Mouse (Mus musculus) G1E (cell line): ENCODE data around the gene Fgfr2. TPM values are rescaled to one million over a fixed set of nuclear protein-coding genes. Genes with fewer than 3 reads are reported as not detected.

Experiments
- ATAC-seq: 2 replicates; pipeline ENCODE4 v1.8.0; 2016; ENCODE audit warnings: mild to moderate bottlenecking; ENCODE audit not compliant: insufficient number of reproducible peaks, poor library complexity, low FRiP score, severe bottlenecking; ENCODE audit errors: extremely low read depth
- DNase-seq: peaks from one replicate; pipeline ENCODE4 v3.0.0; 2012; ENCODE audit warnings: low spot score
- H3K27me3 ChIP-seq: 2 replicates; pipeline ENCODE4 v1.6.1; 2012; ENCODE audit warnings: mild to moderate bottlenecking, low read length, inconsistent platforms; ENCODE audit not compliant: insufficient read depth
- H3K36me3 ChIP-seq: replicated peaks from 2 replicates; pipeline ENCODE3; 2012; ENCODE audit warnings: mild to moderate bottlenecking, inconsistent platforms
- H3K4me1 ChIP-seq: 2 replicates; pipeline ENCODE4 v1.6.1; 2012; ENCODE audit warnings: low read depth, low read length, inconsistent platforms, mixed read lengths; ENCODE audit not compliant: insufficient read depth
- H3K4me3 ChIP-seq: 2 replicates; pipeline ENCODE4 v1.5.1; 2012; ENCODE audit warnings: low read depth, mild to moderate bottlenecking, inconsistent platforms, low read length, moderate library complexity, mixed read lengths
- H3K9me3 ChIP-seq: replicated peaks from 2 replicates; pipeline ENCODE4 v1.6.1; 2012; ENCODE audit warnings: inconsistent platforms
- CTCF ChIP-seq: IDR thresholded peaks from 2 replicates; pipeline ENCODE4 v1.5.1; 2012; ENCODE audit warnings: low read depth, low read length, inconsistent platforms, mixed read lengths
- GATA1 ChIP-seq: IDR thresholded peaks from 2 replicates; pipeline ENCODE4 v1.6.1; 2012; ENCODE audit warnings: borderline replicate concordance, low read length, inconsistent platforms, mixed read lengths
- GATA2 ChIP-seq: IDR thresholded peaks from 2 replicates; pipeline ENCODE4 v1.6.1; 2012; ENCODE audit warnings: low read depth, low read length, inconsistent platforms, borderline replicate concordance
- POLR2AphosphoS5 ChIP-seq: IDR thresholded peaks from 2 replicates; pipeline ENCODE4 v1.6.1; 2012; ENCODE audit warnings: low read depth, low read length, inconsistent platforms; ENCODE audit not compliant: insufficient replicate concordance
- TAL1 ChIP-seq: conservative IDR thresholded peaks from 2 replicates; pipeline ENCODE4 v1.6.1; 2012; ENCODE audit warnings: low read depth, low read length, inconsistent platforms, mixed read lengths
- polyA plus RNA-seq: library from polyadenylated mRNA; stranded (reverse); fragments of >175 nt; gene quantifications from 2 replicates; pipeline ENCODE4 v1.2.3, GENCODE M21; 2012
- total RNA-seq, 2 experiments: library from RNA; stranded (forward) in 1 of 2; stranded (reverse) in 1 of 2; fragments of 200-1000 nt in 1 of 2; fragments of >200 nt in 1 of 2; fragmentation: Nextera tagmentation in 1 of 2; gene quantifications; 2 replicates each; pipeline ENCODE4 v1.2.3; 2014 to 2017

The Fgfr2 gene
- total and polyA plus RNA-seq, 3 experiments: 0.22 TPM; not detected in 2

DNA sequence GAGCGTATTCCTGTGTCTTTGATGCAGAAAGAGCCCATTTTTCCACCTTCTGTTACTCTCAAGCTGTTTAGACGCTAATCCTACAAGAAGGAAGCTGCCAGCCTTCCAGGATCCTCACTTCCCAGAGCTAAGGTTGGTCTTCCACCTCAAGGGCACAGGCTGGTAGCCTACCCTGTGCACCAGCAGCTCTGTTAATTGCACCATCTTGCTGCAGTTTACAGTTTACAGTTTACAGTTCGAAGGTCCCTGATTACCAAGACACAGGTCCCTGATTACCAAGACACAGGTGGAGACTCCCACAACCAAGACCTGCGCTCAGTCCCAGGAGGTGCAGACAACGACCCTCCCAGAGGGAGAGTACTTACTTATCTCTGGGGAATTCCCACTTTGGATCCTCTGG, 2938.3 kb downstream of the Fgfr2 start:
- no peak overlapping the region for H3K4me3 ChIP-seq
- no peaks in the 10 kb centered on the region for H3K27me3 ChIP-seq
- ATAC-seq (no peak), DNase-seq (no peak)
- TF ChIP-seq GATA2: no peak
- TF ChIP-seq TAL1: no peak
- no peak for TF ChIP-seq GATA1
- no peak for TF ChIP-seq CTCF
- TF ChIP-seq POLR2AphosphoS5: no peak
- peaks cover 56% of the 10 kb centered on the region for H3K9me3 ChIP-seq
- H3K36me3 ChIP-seq: no peaks in the 10 kb centered on the region
- H3K4me1 ChIP-seq: no peaks in the 10 kb centered on the region

DNA sequence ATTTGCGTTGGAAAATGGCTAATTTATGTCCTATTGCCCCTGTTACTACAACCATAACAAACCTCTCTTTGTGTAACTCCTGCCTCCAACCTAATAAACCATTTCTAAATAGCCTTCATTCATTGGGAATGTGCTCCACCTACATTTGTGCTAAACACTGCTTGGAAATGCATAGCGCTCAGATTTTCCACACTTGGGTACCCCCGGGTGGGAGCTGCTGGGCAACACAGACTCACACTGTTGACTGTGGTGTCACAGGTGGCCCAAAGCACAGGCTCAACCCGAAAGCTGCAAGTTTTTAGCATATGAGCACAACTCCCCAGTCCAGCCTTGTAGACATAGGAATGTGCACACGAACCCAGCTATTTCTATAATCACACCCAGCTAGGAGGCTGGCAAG, 2939.2 kb downstream of the Fgfr2 start:
- Histone ChIP-seq H3K27me3 (no peaks in the 10 kb centered on the region), H3K36me3 (no peaks in the 10 kb centered on the region), H3K9me3 (peaks cover 53% of the 10 kb centered on the region), H3K4me1 (no peaks in the 10 kb centered on the region), H3K4me3 (no peak overlapping the region)
- TF ChIP-seq TAL1 (no peak), GATA1 (no peak), POLR2AphosphoS5 (no peak), CTCF (no peak)
- ATAC-seq (no peak), DNase-seq (no peak)

DNA sequence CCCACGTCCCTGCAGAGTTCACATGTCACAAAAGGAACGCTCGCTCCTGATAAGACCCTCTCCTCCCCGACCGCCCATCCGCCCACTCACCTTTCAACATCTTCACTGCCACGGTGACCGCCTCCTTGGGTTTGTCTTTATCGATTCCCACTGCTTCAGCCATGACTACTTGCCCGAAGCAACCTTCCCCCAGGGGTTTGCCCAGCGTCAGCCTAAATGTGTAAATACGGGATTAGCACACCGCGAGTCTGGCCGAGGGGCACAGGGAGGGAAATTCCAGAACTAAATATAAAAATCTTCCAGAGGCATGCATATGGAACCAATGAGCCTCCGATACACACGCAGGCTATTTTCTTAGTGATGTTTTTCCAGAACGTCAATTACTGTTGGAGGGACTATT, 2940.6 kb downstream of the Fgfr2 start:
- H3K4me3 ChIP-seq: no peak overlapping the region
- H3K27me3 ChIP-seq: no peaks in the 10 kb centered on the region
- DNase-seq (no peak), ATAC-seq (no peak)
- no peaks in the 10 kb centered on the region for H3K4me1 ChIP-seq
- TF ChIP-seq GATA2: no peak
- no peak for TF ChIP-seq POLR2AphosphoS5
- no peak for TF ChIP-seq GATA1
- TF ChIP-seq TAL1: no peak
- no peak for TF ChIP-seq CTCF
- H3K36me3 ChIP-seq: no peaks in the 10 kb centered on the region
- H3K9me3 ChIP-seq: peaks cover 45% of the 10 kb centered on the region

- no peaks in the 10 kb centered on the region for H3K27me3 ChIP-seq
- H3K4me3 ChIP-seq: no peak overlapping the region
- no peaks in the 10 kb centered on the region for H3K36me3 ChIP-seq
- TF ChIP-seq POLR2AphosphoS5 (no peak), TAL1 (no peak), CTCF (no peak), GATA1 (no peak)
- ATAC-seq (no peak), DNase-seq (no peak)
- H3K4me1 ChIP-seq: no peaks in the 10 kb centered on the region
- peaks cover 57% of the 10 kb centered on the region for H3K9me3 ChIP-seq
These were observed 2944.2 kb downstream of the Fgfr2 start for GRCm38 (mm10) chr7:130178991-130179390.

GRCm38 (mm10) chr7:130177009-130177408, 2946.1 kb downstream of the Fgfr2 start:
- TF ChIP-seq GATA2 (no peak), POLR2AphosphoS5 (no peak), CTCF (no peak), TAL1 (no peak), GATA1 (no peak)
- Histone ChIP-seq H3K4me3 (no peak overlapping the region), H3K9me3 (peaks cover 65% of the 10 kb centered on the region), H3K36me3 (no peaks in the 10 kb centered on the region), H3K4me1 (no peaks in the 10 kb centered on the region), H3K27me3 (no peaks in the 10 kb centered on the region)
- no peak for ATAC-seq
- no peak for DNase-seq

GRCm38 (mm10) chr7:130174525-130174924, 2948.6 kb downstream of the Fgfr2 start:
- Histone ChIP-seq H3K27me3 (no peaks in the 10 kb centered on the region), H3K9me3 (peaks cover 61% of the 10 kb centered on the region), H3K4me3 (no peak overlapping the region), H3K36me3 (no peaks in the 10 kb centered on the region), H3K4me1 (no peaks in the 10 kb centered on the region)
- ATAC-seq: no peak
- TF ChIP-seq GATA2 (no peak), GATA1 (no peak), POLR2AphosphoS5 (no peak), CTCF (no peak), TAL1 (no peak)
- DNase-seq: no peak
